ENCODE assay signal across 8 mouse cellular contexts in the genomic region with DNA sequence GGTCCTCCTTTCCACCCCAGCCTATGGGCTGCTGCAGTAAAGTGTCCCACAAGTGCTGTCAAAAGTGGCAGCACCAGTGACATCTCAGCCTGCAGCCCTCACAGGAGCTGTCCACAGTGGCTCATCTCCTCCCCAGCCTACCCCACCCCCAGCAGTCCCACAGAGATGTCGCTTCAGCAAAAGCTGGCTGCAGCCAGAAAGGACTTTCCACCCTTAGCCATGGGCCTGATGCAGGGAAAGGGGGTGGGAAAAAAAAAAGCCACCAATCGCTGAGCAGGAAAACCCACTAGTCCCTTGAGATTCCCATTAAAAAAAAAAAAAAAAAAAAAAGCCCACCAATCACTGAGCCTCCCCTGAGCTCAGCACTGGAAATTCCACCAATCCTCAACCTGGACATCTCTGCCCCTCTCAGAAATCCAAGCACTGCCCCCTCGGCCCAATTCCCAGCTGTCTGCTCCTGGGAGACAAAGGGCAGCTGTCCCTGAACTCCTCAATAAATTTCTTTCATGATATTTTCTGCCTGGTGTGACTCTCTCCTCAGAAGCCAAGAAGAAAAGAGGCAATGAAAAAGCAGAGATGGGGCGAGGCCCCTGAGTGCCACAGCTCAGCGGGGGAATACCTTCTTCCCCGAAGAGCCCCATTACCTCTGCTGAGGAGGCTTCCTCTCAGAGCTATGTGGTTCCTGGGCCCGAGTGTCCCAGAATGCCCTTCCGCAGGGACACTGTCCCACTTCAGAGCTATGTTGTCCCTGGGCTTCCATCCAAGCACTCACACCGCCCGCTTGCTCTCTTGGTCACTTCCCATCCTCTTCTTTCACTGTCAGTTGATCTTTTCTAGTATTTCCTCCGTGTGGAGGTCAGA. TPM values are rescaled to one million over a fixed set of nuclear protein-coding genes. Genes with fewer than 3 reads are reported as not detected.
A peak's percentile ranks its signal among the peaks of the same experiment; 100 is the strongest.
DNase-seq lines count a peak whose midpoint lies in the region; ATAC-seq and TF ChIP-seq lines count a peak whose summit lies in the region.

No protein-coding gene starts in this region.

- H3K4me1 ChIP-seq in embryonic facial prominence, embryonic 12.5 days: peaks cover 23% of the 10 kb centered on the region
- H3K4me1 ChIP-seq in heart, embryonic 15.5 days (replicated peaks): peaks cover 25% of the 10 kb centered on the region
- H3K4me1 ChIP-seq in kidney, postnatal 0 days (replicated peaks; ENCODE audit: insufficient read depth, low read length): peaks cover 4% of the 10 kb centered on the region; the same call in 1 of the 2 replicates
- H3K4me1 ChIP-seq in stomach, embryonic 15.5 days: peaks cover 25% of the 10 kb centered on the region

- no peak overlapping the region for H3K4me3 ChIP-seq in embryonic facial prominence, embryonic 12.5 days
- no peak overlapping the region; the same call in 1 of the 2 replicates for H3K4me3 ChIP-seq in heart, embryonic 15.5 days
- no peak overlapping the region for H3K4me3 ChIP-seq in kidney, postnatal 0 days (replicated peaks; ENCODE audit: low read depth, low read length)
- no peak overlapping the region for H3K4me3 ChIP-seq in stomach, embryonic 15.5 days (replicated peaks)

- TF ChIP-seq CTCF in kidney, postnatal 0 days (IDR thresholded peaks at IDR 0.05; ENCODE audit: low read depth): no peak

- H3K27me3 ChIP-seq in embryonic facial prominence, embryonic 12.5 days: no peaks in the 10 kb centered on the region
- H3K27me3 ChIP-seq in heart, embryonic 15.5 days: no peaks in the 10 kb centered on the region
- no peaks in the 10 kb centered on the region for H3K27me3 ChIP-seq in kidney, postnatal 0 days (ENCODE audit: insufficient read depth, low read length)
- no peaks in the 10 kb centered on the region for H3K27me3 ChIP-seq in stomach, embryonic 15.5 days (replicated peaks)

- DNase-seq in right cerebral cortex, adult 18-20 months: peak; percentile 37
- no peak for DNase-seq in right cerebral cortex, postnatal 4 days
- DNase-seq in kidney, postnatal 0 days (ENCODE audit: low spot score): peak; percentile 91
- DNase-seq in lung, postnatal 25 days (ENCODE audit: low spot score): peak; percentile 66
- DNase-seq in spleen, adult 18-20 months: no peak

- peaks cover 58% of the 10 kb centered on the region for H3K36me3 ChIP-seq in embryonic facial prominence, embryonic 12.5 days
- H3K36me3 ChIP-seq in heart, embryonic 15.5 days: peaks cover 52% of the 10 kb centered on the region
- H3K36me3 ChIP-seq in kidney, postnatal 0 days (ENCODE audit: insufficient read depth, low read length): peaks cover 32% of the 10 kb centered on the region; the same call in 1 of the 2 replicates
- peaks cover 33% of the 10 kb centered on the region for H3K36me3 ChIP-seq in stomach, embryonic 15.5 days

- no peak overlapping the region; the same call in 1 of the 2 replicates for H3K4me2 ChIP-seq in embryonic facial prominence, embryonic 12.5 days (replicated peaks)
- H3K4me2 ChIP-seq in heart, embryonic 15.5 days: peak overlapping the region; percentile 85; the same call in 1 of the 2 replicates
- peak overlapping the region; percentile 18; the same call in 1 of the 2 replicates for H3K4me2 ChIP-seq in kidney, postnatal 0 days (ENCODE audit: low read length)
- H3K4me2 ChIP-seq in stomach, embryonic 15.5 days: peak overlapping the region; percentile 76

- 0 out of 2 replicates have a peak, but pooled peaks have one; percentile 2 for ATAC-seq in embryonic facial prominence, embryonic 12.5 days (ENCODE audit: insufficient number of reproducible peaks, insufficient read depth, low FRiP score, low TSS enrichment)
- no peak for ATAC-seq in heart, embryonic 15.5 days (replicated peaks; ENCODE audit: insufficient number of reproducible peaks, insufficient read depth, low FRiP score, low read depth)
- ATAC-seq in kidney, postnatal 0 days (replicated peaks; ENCODE audit: low FRiP score, low read depth): peak; percentile 53
- peak; percentile 50; the same call in 1 of the 2 replicates for ATAC-seq in stomach, embryonic 15.5 days (ENCODE audit: insufficient read depth, low FRiP score, low read depth)

- no peak overlapping the region for H3K9ac ChIP-seq in embryonic facial prominence, embryonic 12.5 days
- 0 out of 2 replicates have a peak overlapping the region, but pooled peaks have one; percentile 15 for H3K9ac ChIP-seq in heart, embryonic 15.5 days
- no peak overlapping the region for H3K9ac ChIP-seq in kidney, postnatal 0 days (ENCODE audit: low read depth, low read length)
- 0 out of 2 replicates have a peak overlapping the region, but pooled peaks have one; percentile 1 for H3K9ac ChIP-seq in stomach, embryonic 15.5 days

- H3K27ac ChIP-seq in embryonic facial prominence, embryonic 12.5 days: peak overlapping the region; percentile 81
- peak overlapping the region; percentile 67 for H3K27ac ChIP-seq in heart, embryonic 15.5 days
- peak overlapping the region; percentile 27 for H3K27ac ChIP-seq in kidney, postnatal 0 days
- peak overlapping the region; percentile 87 for H3K27ac ChIP-seq in stomach, embryonic 15.5 days

- WGBS in embryonic facial prominence, embryonic 12.5 days: 34% methylated on average over 11 of the region's 11 CpGs
- WGBS in heart, embryonic 15.5 days: 38% methylated on average over 11 of the region's 11 CpGs
- WGBS in kidney, postnatal 0 days: 12% methylated on average over 11 of the region's 11 CpGs
- WGBS in stomach, embryonic 15.5 days: 36% methylated on average over 11 of the region's 11 CpGs

- H3K9me3 ChIP-seq in embryonic facial prominence, embryonic 12.5 days: no peaks in the 10 kb centered on the region
- H3K9me3 ChIP-seq in heart, embryonic 15.5 days (replicated peaks): no peaks in the 10 kb centered on the region
- no peaks in the 10 kb centered on the region for H3K9me3 ChIP-seq in kidney, postnatal 0 days (replicated peaks; ENCODE audit: low read length)
- H3K9me3 ChIP-seq in stomach, embryonic 15.5 days: no peaks in the 10 kb centered on the region

RNA-seq across cellular contexts. Expression of a gene that starts 1.8 kb away (rescaled TPM):
- 71.0 and 76.2 TPM in 2 replicates for polyA plus RNA-seq in embryonic facial prominence, embryonic 12.5 days (2016; fragmentation: Nextera tagmentation; extraction: Ambion mirVana)
- polyA plus RNA-seq in heart, embryonic 15.5 days (2015; fragmentation: Nextera tagmentation; extraction: Ambion mirVana): 62.3 and 80.2 TPM in 2 replicates
- 83.0 and 85.0 TPM in 2 replicates for polyA plus RNA-seq in kidney, postnatal 0 days (2015; fragmentation: Nextera tagmentation; extraction: Ambion mirVana)
- 112 and 113 TPM in 2 replicates for polyA plus RNA-seq in stomach, embryonic 15.5 days (2015; fragmentation: Nextera tagmentation; extraction: Ambion mirVana)

RNA-seq across cellular contexts. Expression of a gene that starts 23.2 kb away (rescaled TPM):
- 12.4 and 13.0 TPM in 2 replicates for polyA plus RNA-seq in embryonic facial prominence, embryonic 12.5 days (2016; fragmentation: Nextera tagmentation; extraction: Ambion mirVana)
- 6.7 and 9.2 TPM in 2 replicates for polyA plus RNA-seq in heart, embryonic 15.5 days (2015; fragmentation: Nextera tagmentation; extraction: Ambion mirVana)
- polyA plus RNA-seq in kidney, postnatal 0 days (2015; fragmentation: Nextera tagmentation; extraction: Ambion mirVana): 7.4 and 7.8 TPM in 2 replicates
- 13.2 and 14.8 TPM in 2 replicates for polyA plus RNA-seq in stomach, embryonic 15.5 days (2015; fragmentation: Nextera tagmentation; extraction: Ambion mirVana)

RNA-seq across cellular contexts. Expression of a gene that starts 33.2 kb away (rescaled TPM):
- 41.4 and 43.4 TPM in 2 replicates for polyA plus RNA-seq in embryonic facial prominence, embryonic 12.5 days (2016; fragmentation: Nextera tagmentation; extraction: Ambion mirVana)
- polyA plus RNA-seq in heart, embryonic 15.5 days (2015; fragmentation: Nextera tagmentation; extraction: Ambion mirVana): 19.7 and 25.7 TPM in 2 replicates
- 22.1 and 25.2 TPM in 2 replicates for polyA plus RNA-seq in kidney, postnatal 0 days (2015; fragmentation: Nextera tagmentation; extraction: Ambion mirVana)
- 33.2 and 37.5 TPM in 2 replicates for polyA plus RNA-seq in stomach, embryonic 15.5 days (2015; fragmentation: Nextera tagmentation; extraction: Ambion mirVana)

RNA-seq across cellular contexts. Expression of a gene that starts 45.4 kb away (rescaled TPM):
- polyA plus RNA-seq in embryonic facial prominence, embryonic 12.5 days (2016; fragmentation: Nextera tagmentation; extraction: Ambion mirVana): 4.3 and 4.6 TPM in 2 replicates
- polyA plus RNA-seq in heart, embryonic 15.5 days (2015; fragmentation: Nextera tagmentation; extraction: Ambion mirVana): 0.92 and 1.3 TPM in 2 replicates
- 0.87 and 1.2 TPM in 2 replicates for polyA plus RNA-seq in kidney, postnatal 0 days (2015; fragmentation: Nextera tagmentation; extraction: Ambion mirVana)
- 1.3 and 1.4 TPM in 2 replicates for polyA plus RNA-seq in stomach, embryonic 15.5 days (2015; fragmentation: Nextera tagmentation; extraction: Ambion mirVana)

Comparison
In these comparisons a context has a peak if more than half of its experiments do, and no peak if none do; other contexts are left out.
1. DNase-seq: peak in right cerebral cortex, adult 18-20 months (single experiment), kidney, postnatal 0 days (single experiment) and lung, postnatal 25 days (single experiment); none in right cerebral cortex, postnatal 4 days (single experiment) and spleen, adult 18-20 months (0 of 2).
2. H3K27ac ChIP-seq: peak in every context shown above with its lines; median percentile 87 in stomach, embryonic 15.5 days; 81 in embryonic facial prominence, embryonic 12.5 days; 67 in heart, embryonic 15.5 days; 27 in kidney, postnatal 0 days.
3. H3K9ac ChIP-seq: peak in heart, embryonic 15.5 days (single experiment) and stomach, embryonic 15.5 days (single experiment); none in embryonic facial prominence, embryonic 12.5 days (single experiment) and kidney, postnatal 0 days (single experiment).